Mouse (Mus musculus) NIH3T3 (cell line): Measurements from ENCODE around the gene Auts2.
A peak's percentile ranks its signal among the peaks of the same experiment; 100 is the strongest.

Experiments used
- DNase-seq: peaks from one replicate; pipeline ENCODE4 v3.0.0-alpha.2; 2012; ENCODE audit warnings: low read depth

Auts2 gene

DNA sequence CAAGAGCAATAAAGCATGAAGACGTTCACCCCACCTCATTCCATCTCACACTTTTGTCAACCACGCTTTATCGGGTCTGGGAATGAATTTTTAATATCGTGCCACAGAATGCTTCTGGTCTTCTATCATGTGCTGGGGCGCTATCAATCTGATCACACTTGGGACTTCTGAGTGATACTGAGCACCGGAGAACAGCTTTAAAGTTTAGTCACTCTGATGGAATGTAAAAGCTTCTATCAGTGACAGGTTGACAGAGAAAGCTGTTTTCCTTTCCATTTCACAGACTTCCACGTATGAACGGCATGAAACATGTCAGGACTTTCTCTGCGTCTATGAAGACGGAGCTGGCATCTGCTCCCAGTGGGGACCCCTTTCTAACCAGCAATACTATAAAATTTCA is 739.5 kb downstream of the Auts2 start:
- no peak for DNase-seq

DNA sequence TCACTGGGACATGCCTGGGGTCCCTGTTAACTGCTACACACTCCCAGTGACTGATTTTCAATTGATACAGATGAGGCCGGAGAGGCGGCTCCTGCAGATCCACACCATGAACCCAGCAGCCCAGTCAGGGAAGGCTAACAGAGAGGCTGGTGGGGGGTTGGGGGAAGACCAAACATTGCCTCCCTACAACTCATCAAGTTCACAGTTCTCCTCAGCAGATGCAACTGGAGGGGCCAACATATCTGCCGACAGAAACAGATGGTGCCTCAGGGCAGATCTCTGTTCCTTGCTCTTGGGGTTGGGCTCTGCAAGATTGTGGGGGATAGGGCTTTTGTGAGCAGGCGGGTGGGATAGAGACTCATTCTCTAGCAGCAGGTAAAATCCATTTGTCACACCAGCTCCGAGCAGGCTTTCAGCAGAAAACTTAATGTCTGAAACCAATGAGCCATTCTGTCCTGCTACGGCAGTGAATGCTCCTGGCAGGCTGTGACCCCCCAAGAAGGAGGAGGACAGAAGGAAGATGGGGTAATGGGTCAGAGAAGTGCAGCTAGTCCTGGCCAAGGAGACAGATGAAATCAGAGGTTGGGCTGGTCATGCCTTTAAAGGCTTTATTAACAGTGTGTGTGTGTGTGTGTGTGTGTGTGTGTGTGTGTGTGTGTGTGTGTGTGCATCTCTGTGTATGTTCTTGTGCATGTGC is 740.7 kb downstream of the Auts2 start:
- DNase-seq = no peak

DNA sequence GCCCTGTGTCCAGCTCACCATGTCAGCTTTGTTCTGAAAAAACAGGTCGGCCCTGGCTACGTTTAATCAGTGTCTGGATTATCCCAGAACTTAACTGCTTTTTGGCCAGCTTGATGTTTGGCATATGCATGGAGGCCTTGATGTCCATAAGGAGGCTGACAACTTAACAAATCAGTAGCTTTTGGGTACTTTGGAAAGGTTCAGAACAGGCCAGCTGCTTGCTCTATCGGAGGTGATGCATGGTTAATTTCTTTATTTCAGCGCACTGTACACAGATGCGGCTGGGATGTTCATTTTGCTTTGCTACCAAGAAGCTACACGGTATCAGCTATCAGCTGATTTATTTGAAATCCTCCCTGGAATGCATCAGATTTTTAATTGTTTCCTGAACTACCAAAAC is 741.2 kb downstream of the Auts2 start:
- no peak for DNase-seq

DNA sequence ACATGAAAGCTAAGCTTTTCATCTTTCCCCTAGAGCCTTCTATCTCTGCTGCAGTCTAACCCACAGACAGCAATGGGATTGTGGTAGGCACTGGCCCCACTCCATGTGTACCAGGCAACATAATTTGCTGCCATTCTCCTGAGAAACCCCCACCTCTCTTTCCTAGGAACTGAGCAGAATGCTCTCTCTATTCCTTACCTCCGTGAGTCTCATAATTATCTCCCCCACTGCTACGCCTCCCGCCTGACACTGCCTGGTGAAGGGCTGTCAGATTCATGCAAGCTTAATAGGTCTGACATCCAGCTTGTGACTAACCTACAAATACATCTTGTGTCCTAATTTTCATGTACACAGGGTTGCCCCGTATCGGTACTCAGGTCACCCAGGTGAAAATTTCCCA is 744.8 kb downstream of the Auts2 start:
- DNase-seq = no peak

DNA sequence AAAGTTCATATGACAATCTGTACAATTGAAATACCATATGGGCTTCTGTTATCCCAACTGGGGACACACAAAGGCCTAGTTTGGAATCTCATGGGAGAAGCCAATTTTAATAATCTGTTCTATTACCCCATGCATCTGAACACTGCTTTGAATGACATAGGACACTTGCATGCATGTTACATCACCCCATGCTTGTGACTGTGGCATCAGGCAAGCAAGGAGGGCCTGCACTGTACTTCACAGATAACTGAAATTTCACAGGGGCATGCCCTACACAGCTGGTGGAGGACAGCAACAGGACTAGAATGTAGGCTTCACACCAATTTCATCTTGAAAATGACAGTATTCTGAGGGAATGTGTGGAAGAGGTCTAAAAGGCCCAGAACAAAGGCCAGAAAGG is 746.1 kb downstream of the Auts2 start:
- no peak for DNase-seq

DNA sequence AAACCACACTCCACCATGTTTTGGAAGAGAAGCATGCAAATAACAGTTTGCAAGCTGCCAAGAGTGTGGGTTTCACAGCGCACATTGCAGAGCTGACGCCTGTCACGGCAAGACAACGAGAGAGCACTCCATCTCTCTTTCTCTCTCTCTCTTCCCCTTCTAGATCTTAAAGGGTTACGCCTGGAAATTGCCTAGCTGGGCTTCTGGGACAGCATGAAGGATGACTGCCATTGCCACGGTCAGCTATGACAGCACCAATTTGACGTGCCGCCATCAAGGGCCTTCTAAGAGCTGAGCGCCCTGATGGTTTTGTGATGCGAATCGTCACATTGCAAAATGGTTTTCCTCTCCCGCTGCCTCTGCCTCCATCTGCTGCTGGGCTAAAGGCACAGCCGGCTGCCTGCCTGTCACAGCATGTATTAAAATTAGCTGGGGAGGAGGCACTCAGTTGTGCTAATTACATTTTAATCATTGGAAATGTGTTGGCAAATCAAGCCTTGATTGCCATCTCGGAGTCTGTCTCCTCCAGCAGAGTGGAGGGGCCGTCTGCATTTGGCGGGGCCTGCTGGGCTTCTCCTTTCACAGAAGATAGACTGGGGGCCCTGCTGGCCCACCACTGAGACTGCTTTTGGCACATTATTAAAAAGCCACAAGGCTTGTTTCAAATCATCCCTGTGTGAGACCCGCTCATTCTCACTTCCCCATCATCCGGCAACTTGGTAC is 748.6 kb downstream of the Auts2 start:
- no peak for DNase-seq

DNA sequence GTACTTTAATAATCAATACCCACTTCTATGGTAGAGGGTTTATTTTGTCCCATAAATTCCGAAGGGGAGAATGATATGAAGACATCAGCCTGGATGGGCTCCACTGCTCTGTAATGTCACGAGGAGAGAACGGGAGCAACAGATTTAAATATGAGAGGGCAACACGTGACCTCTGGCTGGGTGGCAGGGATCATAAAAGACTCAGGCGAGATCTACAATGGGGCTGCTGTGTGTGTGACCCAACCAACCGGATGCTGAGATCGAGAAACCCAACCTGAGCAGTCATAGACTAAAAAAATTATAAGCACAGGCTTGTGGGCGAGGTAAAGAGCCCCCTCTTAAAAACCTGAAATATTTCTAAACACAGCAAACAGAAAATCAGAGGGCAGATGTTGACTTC is 753.5 kb downstream of the Auts2 start:
- DNase-seq = no peak

DNA sequence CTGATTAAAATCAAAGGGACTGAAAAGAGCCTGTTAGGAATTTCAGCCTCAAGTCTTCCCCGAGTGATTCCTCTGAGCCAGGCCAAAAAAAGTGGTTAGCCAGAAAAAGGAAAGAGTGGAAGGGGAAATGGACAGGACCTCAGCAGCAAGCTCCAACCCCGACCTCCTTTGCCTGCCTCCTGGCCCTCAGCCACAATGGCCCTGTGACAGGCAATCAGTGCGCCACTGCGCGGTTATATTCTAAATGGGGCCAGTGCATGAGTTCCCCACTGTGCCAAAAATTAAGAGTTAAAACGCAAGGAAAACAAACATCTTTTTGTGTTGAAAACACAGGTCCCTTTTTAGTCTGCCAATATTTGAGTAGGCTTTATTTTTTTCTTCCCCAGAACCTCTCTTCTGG is 755.1 kb downstream of the Auts2 start:
- DNase-seq = no peak

DNA sequence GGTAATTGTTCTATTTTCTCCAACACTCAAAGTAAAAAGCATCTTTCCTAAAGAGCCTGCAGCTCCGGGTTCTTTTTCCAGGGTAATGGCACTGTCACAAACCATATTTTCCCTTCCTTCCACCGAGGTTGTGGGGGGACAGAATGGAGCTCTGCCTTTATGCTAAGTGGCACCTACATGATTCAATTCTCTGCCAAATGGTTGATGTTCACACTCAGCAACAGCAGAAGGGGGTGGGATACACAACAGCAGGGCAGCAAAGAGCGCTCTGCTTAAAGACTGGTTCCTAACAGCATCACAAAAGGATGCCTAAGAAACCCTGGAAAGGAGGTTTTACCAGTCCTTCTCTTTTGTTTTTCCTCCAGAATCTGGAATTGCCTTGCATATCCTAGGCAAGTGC is 759.9 kb downstream of the Auts2 start:
- no peak for DNase-seq

DNA sequence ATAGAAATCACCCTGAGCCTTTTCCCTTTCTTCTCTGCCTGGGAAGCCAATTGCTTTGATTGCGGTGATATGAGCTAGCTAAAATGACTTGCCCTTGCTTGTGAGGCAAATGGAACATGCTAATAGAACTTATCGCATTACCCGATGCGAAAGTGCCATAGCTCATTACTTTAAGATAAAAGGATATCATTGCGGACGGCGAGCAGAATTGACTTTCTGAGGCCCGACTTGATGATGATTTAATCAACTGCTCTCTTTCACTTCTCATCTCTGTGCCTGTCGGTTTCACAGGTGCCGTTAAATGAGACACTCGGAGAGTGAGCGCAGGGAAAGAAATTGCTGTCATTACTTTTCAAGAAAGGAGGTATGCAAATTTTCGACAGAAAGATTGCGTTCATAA is 762.1 kb downstream of the Auts2 start:
- no peak for DNase-seq

DNA sequence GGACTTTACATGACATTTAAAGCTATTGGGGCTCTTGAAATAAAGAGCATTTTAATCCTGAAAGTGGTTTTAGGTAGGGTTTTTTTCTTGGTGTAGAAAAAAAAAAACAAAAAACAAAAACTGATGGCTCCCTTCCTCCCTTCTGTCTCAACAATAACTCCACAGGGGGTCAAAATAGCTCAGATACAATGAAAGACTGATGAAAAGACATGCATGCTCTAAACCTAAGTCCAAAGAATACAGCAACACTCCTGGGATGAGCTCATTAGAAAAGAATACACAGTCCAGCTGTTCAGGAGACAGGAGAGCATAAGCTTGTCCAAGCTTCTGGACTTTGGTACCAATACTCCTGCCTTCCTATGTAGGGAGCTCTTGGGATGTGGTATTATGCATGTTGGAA is 764.0 kb downstream of the Auts2 start:
- DNase-seq = no peak

DNA sequence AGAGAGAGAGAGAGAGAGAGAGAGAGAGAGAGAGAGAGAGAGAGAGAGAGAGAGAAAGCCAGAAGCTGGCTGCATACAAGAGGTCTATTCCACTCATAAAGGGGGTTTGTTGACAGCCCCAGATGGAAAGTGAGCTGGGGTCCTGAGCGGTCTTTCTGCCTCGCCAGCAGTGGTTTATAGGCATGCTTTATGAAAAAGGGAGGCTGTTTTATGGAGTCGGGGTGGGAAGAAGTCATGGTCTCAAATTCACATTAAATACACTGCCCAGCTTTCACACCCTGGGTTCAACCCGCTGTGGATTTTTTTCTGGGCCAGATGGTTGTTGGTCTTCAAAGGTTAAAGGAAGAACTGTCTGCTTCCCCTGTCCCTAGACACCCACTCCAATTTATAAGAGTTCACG is 767.5 kb downstream of the Auts2 start:
- no peak for DNase-seq

DNA sequence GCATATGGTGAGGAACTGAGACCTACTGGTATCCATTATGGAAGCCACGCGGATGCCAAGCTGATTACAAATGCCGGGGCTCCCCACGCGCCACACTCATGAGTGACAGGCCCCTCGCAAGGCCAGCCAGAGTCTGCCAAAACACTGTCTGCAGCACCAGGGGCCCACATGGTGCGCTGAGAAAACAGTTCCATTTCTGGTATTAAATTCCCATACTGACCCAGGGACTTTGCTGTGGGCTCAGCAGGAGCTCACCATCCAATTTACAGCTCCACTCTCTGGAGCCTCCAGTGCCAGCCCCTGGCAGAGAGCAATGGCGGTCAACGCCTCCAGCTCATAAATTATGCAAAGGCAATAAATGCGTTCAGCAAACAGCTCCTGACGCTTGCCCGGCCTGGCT is 767.9 kb downstream of the Auts2 start:
- no peak for DNase-seq

DNA sequence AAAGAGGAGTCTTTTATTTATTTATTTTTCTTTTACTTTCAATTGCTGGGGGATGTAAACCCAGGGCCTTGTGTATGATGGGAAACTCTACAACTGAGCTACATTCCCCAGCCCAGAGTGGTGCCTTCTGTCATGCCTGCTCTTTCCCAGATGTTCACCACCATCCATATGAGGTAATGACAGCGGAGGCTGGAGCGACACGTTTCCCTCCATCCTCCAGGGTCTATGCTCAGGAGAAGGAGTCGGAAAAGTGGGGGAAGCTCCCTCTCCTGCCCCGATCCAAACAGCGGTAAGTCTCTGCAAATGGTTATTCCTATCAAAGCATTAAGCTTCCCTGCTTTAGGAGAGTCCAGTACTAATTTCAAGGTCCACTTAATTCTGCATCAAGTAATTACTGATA is 768.4 kb downstream of the Auts2 start:
- no peak for DNase-seq

DNA sequence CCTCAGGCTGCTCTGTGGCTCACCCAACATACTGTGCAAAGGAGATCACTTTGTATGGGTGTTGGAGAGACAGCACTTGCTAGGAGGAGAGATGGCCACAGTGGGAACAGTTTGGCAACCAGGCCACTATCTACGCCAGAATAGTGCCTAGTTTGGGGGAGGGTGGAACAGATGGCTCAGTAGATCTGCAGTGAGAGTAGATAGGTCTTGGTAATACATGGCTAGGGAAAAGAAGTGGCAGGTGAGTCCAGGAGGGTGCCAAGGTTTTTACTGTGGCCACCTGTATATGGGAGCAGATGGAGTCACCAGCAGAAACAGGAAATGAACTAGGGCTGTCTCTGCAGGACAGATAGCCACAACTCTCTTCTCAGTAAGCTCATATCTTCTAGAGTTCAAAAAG is 770.5 kb downstream of the Auts2 start:
- DNase-seq = no peak

DNA sequence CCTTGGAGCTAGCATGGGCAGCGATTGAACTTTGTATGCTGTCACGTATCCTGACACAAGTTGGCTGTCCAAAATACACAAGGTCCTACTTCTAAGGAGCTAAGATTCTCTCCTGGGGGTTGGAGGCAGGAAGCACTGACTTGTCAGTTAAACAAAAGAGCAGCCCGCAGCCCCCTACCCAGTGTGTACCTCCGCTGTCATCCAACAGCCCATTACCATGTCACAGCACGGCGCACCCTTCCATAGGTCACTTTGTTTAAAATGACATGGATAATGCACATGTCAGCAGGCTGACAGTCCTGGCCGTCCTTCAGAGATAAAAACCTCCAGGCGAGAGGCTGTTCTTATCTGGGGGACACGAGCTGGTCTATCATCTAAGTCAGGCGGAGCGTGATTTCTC is 773.9 kb downstream of the Auts2 start:
- no peak for DNase-seq

DNA sequence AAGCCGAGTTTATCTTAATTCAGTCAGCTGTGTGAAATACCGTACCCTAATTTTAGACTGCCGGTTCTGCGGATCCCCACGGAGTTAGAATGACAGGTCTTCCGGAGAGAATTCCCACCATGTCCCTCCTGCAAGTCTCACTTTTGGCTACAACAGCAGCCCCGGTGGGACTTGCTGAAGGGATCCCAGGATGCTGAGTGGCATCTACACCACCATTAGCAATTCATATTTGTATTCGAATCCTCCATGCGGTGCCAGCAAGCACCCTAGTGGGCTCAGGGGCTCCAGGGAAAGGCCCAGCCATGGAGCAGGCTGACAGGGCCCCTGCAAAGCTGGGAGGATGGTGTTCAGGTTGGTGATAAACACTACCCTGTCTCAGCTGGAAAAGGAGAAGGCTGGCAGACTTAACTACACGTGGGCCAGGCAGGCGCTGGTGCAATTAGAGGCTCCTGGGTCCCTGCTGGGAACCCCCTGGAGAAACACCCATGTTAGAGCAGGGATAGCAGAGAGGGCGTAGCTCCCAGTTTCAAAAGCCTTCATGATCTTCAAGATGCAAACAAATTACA is 775.4 kb downstream of the Auts2 start:
- no peak for DNase-seq

DNA sequence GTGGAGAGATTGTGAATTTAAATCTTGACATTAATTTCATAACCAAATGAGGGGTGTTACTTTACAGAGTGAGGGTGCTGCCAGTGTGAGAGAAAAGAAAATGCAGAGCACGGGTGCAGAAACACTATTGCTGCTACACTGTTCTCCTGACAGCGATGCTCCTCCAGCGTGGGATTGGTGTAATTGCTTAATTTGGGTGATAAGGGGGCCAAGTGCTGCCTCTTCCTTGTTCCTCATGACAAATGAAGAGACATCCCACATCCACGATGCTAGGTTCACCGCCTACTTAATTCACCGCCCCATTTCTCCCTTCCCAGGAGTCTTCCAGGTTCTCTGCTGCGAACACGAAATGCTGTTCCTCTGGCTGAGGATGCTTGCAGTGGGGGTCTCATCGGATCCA is 776.0 kb downstream of the Auts2 start:
- DNase-seq = no peak

DNA sequence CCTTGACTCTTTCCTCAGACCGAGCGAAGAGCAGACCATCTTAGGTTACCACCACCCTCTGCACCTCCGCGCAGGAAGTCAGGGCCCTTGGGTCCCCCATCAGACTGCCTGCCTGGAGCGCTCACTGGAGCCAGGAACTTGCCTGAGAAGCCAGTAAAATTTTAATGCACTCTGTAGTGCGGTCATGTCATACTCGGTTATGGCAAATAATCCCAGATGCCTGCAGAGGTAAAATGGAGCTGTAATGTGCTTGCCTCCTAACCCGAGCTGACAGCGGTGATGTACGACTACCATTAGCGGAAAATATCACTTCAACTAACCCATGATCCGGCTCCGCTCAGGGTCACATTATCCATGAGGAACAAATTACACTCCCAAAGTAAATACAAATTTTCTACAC is 783.7 kb downstream of the Auts2 start:
- no peak for DNase-seq

DNA sequence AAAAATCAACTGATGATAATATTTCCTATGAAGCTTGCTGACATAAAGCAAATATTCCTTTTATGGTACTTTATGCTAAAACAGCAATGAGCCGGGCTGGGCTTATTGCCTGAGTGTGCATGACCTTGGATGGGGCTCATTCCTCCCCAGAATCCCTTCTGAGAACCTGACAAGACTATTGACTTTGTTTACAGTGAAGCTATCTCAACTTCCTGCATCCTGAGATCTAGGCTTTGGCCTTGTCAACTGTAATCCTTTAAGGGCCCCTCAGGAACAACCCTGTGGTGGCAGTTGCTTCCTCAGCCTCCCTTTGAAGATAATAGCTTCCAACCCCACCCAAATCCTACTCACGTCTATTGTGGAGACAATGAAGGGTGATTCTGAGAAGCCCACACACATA is 792.8 kb downstream of the Auts2 start:
- no peak for DNase-seq

DNA sequence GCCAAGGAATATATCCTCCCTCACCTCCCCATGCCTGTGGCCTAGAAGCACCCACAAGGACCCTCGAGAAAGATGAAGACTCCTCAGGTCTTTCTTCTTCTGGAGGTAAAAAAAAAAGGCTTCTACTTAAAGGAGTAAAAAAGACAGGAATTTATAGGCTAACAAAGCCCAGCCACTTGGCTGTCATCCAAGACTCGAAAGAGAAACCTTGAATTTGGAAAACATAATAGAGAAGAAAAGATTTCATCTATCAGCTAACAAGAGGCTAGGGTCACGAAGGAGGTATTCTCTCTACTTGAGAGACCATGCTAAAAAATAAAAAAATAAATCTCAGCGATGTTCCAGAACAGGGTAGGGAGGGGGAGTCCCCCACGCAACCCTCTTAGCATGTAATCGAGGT is 793.9 kb downstream of the Auts2 start:
- DNase-seq = peak; percentile 11

DNA sequence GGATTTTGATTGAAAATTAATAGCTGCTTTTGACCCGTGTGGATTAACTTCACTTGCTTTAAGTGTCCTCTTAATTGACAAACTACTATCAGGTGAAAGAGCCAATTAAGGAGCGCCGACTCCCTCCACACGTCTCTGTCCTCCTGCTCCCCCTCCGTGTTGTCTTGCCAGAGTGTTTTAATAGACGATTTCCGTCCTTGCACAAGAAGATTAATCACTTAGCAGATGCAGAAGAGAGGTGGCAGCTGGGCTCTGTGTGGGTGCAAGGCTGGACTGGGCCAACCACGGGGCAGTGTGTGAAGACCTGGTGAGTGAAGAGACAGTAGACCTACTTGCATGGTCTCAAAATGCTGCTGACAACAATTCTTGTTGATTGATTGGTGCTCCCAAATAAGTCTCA is 800.1 kb downstream of the Auts2 start:
- no peak for DNase-seq

DNA sequence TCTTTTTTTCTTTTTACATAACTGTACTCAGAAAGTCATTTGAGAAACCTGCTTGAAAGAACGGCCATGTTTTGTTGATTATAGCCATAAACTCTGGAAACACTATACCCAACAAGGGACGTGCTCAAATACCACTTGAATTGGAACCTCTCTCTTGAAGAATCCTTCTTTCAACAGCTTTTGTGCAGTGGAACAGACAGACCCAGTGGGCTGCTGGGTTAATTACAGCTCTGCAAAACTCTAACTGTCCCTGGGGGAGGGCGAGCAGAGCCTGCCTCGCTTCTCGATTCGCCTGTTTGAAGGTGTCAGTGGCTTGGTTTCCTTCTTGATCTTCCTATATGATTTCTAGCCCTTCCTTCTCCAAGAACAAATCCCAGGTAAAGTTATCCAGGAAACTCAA is 805.7 kb downstream of the Auts2 start:
- no peak for DNase-seq

DNA sequence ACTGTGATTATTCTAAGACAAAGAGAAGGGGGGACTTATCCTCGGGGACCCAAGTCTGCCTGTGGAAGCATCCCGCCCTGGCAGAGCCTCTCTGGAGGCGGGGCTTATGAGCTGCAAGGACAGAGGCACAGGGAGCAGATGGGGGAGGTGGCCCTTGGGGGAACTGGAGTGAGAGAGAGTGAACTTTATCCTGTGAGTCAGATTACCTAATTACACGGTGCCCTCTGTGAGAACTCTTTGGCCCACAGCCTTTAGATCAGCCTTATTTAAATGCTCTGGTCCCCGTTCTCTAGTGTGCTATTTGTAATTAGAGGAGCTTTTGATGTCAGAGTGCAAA is 809.9 kb downstream of the Auts2 start:
- no peak for DNase-seq
